Mouse (Mus musculus) layer of hippocampus, postnatal 14 days (tissue): Measurements from ENCODE around the gene Abce1. TPM values are rescaled to one million over a fixed set of nuclear protein-coding genes. Genes with fewer than 3 reads are reported as not detected.

ENCODE experiments used
- DNase-seq, 2 experiments: peaks; one replicate each; pipeline ENCODE4 v3.0.0; 2021 to 2022; ENCODE audit warnings: low spot score in 2 of 2, mixed read lengths in 1 of 2
- total RNA-seq, 2 experiments: library from RNA; stranded (reverse); gene quantifications; 2 replicates each; pipeline ENCODE4 v1.2.3; 2021

Abce1 gene
- total RNA-seq, 2 experiments from 2014 or later = 75.5 to 78.5 TPM

GRCm38 (mm10) chr8:79641119-79641518 lies 70.4 kb downstream of the Abce1 start:
- DNase-seq = no peak

GRCm38 (mm10) chr8:79639586-79640451 lies 71.7 kb downstream of the Abce1 start, which contains the start of gene Otud4:
TSS of gene Otud4 (plus strand) at chr8:79639618.
- DNase-seq = peak; percentile 54 to 55

- DNase-seq = peak; percentile 97 to 99
Observed at GRCm38 (mm10) chr8:79638707-79639549, 72.6 kb downstream of the Abce1 start.

- DNase-seq = peak in 1 of 2 experiments; percentile 24
Observed at GRCm38 (mm10) chr8:79638001-79638706, 73.4 kb downstream of the Abce1 start.

- DNase-seq = no peak
Observed at GRCm38 (mm10) chr8:79637237-79637636, 74.3 kb downstream of the Abce1 start.

- no peak for DNase-seq
Observed at GRCm38 (mm10) chr8:79636151-79636550, 75.4 kb downstream of the Abce1 start.

GRCm38 (mm10) chr8:79635491-79635890 lies 76.0 kb downstream of the Abce1 start:
- DNase-seq = no peak

Other genes with a start within 250 kb of the Abce1 start
- 10 to 100 TPM; 40.0 to 45.1 TPM for gene Otud4, start 72.1 kb downstream of the Abce1 start, total RNA-seq
- 10 to 100 TPM in 1 of 2 experiments, 1 to 10 TPM in 1; 8.9 to 12.2 TPM for gene Anapc10, start 80 bp upstream of the Abce1 start, total RNA-seq